Mouse (Mus musculus) ovary, postnatal 36 days (tissue): Measurements from ENCODE around the gene Dock8.
A peak's percentile ranks its signal among the peaks of the same experiment; 100 is the strongest.

Source experiments
- DNase-seq: peaks from one replicate; pipeline ENCODE4 v3.0.0; 2022; ENCODE audit warnings: low spot score, mixed read lengths

Dock8 gene

DNA sequence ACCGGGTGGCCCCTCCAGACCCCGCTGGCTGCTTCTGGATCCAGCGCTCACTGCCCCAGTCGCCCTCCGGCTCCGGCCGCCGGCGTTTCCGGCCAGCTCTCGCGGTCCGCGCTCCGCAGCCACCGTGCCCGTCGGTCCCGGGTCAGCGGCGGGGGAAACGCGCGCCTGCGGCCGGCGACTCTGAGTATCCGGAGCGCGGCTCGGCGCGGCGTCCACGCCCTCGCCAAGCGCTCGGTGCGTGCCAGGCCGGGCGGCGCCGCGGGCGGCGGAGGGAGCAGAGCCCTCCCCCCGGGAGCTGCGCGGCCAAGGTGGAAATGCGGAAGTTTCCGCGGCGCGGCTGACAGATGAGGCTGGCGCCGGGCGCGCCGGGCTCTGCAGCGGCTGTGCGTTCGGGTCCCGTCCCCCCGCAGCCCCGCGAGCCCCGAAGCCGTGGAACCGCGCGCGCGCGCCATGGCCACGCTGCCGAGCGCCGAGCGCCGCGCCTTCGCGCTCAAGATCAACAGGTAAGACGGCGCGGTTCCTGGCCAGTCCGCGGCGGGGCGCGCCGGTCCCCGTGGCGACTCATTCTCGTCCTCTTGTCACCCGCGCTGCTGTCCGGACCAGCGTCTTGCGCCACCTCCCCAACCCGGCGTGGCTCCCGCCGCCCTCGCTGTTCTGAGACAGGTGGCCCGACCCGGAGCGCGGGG is at the start of gene Dock8:
TSS of gene Dock8 (plus strand) at position 334 of the 686 bp plus-strand sequence.
- DNase-seq: peak; percentile 77

DNA sequence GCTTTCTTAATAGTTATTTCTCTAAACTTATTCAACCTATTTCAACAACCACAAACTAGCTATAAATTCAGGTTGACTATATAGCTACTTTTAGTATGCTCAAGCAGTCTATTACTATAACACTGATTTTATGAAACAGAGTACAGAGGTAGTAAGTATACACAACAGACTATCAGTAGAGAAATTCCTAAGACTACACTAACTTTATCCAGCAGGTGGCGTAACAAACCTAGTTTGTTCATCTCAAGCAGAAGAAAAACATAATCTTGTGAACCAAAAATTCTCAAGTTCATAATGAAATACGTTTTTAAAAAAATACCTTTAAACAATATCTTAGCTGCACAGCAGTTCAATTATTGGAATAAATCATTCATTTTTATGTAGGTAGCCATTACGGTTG is 40.8 kb upstream of the Dock8 start:
- DNase-seq: no peak

DNA sequence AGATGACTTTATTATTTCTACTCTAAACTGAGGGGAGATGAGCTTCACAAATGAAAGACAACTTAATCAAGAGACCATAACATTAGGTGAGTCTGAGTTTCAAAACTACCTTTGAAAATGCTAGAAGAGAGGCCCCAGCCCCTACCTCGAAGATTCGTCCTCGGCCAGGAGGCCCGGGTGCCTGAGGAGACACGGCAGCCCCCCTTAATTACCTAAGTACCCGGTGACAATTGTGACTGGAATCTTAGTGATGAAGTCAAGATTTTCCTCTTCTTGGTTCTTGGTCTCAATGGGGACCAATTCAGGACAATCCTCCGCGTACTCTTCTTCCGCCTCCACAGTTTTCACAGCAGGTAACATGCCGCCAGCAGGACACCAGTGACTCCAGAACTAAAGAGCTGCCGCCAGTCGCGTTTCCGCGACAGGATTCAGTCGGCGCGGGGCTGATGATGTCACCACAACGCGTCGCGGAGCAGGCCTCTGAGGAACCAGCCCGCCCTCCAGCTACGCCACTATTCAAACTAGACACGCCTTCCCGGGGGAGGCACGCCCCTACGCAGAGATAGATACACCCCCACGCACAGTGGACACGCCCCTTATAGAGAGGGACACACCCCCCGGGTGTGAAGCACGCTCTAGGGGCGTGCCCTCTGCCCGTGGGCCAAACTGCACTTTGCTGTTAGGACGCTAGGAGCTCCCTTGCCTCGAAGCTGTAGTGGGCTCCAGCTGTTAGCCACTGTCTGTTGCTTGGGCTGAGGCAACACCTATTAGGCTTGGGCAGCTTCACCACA is 38.0 kb upstream of the Dock8 start, which contains the start of gene Cbwd1:
TSS of gene Cbwd1 (minus strand) at position 439 of the 791 bp plus-strand sequence.
- DNase-seq: peak; percentile 95

DNA sequence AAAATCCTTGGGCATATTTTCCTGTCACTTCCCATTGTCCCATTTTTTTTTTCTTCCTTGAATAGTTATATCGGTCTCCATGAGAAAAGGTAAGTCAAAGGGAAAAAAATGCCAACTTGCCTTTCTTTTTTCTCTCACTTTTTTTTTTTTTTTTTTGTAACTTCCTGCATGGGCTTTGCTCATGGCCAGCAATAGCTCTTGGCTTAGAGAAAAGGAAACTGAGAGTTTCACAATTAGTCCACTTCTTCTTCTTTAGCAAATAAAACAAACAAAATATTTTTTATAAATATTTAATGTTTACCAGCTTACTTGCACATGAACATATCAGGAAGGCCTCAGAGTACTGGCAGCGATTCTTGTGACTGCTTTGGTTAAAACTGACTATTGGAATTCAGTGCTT is 33.1 kb upstream of the Dock8 start:
- no peak for DNase-seq

DNA sequence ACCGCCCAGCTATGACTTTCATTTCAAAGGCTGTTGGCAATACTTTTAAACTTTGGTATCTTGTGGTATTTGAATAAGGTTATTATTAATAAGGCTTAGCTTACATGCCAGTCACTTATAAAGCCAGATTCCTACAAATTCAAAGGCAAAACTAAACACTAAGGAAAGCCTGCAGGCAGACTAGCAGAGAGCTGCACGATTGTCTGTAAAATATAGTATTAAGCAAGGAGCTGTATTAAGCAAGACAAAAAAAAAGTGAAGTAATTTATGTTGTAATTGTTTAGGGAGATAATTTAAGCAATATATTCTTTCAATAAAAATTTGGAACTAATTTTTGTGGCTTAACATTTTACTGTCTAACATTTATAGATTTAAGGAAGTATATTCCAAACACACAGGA is 32.4 kb upstream of the Dock8 start:
- DNase-seq: no peak

DNA sequence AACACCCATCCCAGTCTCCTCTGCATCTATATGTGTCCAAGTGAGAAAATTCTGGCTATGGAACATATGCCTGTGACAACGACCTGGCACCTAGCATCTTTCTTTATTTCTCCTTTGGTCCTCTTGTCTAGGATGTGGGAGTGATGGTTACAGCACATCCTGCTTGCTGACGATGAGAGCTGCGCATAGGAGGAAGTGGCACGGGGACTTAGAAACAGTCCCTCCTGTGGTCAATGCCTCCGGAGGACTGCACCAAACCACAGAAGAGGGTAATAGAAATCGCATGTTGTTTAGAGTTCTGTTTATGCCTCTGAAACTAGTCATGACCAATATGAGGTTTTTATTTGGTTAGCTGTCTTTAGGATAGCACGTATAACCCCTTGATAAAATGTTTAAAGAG is 28.0 kb upstream of the Dock8 start:
- no peak for DNase-seq

DNA sequence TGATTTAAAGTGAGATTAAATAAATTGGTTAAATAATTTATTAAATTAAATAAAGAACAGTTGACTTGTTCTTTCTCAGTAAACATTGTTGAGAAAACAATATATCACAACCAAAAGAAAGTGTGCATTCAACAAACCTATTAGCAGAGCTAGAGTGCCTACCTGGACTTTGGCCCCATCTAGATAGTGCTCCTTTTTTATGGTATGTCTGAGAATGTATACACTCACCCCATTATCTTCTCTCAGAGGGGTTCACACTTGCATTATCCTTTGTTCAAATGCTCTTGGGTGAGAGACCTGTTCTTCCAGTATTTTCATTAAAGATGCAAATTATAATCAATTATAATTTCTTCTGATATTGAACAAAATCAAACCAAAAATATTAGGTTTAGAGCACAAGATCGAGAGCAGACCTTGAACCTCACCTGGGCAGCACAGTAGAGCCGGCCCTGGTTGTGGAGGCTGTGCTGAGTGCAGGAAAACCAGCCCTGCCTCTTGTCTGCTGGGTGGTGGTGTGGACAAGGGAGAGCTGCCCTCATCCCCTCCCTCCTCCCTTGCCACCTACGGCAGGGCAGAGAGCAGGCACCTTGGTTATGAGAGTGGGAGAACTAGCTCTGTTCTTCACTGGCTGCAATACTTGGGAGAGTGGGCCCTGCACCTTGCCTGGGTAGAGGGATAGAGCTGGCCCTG is 26.5 kb upstream of the Dock8 start:
- DNase-seq: no peak

DNA sequence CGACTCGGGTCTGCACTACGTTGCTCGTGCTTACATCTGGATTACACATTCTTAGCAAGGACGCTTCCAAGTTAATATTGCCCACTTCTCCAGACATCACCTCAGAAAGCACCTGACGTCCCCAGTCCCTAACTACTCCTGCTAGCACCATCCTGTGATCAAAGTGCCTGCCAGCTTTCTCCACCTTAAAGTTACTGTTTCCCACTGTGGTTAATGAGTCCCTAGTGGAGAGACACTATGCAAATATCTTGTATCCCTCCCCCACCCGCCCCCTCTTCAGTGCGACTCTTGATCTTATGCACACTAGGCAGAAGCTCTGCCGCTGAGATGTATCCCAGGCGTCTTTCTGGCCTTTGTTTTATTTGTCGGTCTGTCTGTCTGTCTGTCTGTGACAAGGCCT is 21.3 kb upstream of the Dock8 start:
- DNase-seq: no peak

DNA sequence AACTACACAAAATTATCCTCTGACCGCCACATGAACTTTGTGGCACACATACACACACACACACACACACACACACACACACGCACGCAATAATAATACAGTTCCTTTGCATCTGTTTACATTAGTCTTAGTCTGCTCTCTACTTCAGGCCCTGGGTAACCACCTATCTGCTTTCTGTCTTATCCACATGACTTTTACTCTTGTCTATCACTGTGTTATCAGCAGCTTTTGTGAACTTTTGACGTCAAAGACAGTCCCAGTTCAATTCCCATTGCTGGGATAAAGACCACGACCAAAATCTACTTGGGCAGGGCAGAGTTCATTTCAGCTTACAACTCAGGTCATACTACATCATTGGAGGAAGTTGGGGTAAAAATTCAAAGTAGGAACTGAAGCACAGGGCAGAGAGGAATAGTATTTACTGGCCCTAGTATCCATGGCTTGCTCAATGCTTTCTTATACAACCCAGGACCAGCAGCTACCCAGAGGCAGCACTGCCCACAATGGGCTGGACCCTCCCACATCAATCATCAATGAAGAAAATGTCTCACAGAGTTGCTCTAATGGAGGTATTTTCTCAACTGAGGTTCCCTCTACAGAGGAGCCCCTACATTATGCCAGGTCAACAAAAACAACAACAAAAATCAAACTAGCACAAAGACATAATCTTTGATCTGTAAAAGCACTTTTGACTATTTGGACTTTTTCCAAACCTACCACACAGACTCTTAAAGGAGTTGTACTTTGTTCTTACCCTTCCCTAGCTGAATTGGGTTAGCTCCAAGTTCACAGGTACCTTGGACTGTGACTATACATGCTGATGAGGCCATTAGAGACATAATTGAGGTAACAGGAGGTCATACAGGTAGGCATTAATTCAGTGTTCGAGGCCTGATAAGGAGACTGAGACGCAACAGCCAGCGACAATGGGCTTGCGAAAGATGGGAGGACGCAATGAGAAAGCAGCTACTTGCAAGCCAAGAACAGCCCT is 20.2 kb upstream of the Dock8 start:
- no peak for DNase-seq

DNA sequence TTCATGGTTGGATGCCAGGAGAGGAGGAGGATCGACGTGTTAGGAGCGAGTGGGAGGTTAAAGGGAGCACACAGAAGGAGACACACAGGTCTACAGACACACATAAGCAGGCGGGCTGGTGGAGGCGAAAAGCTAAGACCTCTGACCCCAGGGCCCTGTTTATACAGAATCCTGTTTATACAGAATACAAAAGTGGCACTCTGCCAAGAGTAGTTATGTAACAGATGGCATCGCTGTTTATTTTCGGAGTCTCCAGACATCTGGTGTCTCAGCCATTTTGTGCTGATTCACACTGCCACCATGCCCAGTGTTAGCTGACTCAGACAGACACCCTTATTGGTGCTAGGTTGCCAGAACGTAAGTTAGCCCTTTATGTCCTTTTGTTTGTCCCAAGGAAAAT is 18.0 kb upstream of the Dock8 start:
- no peak for DNase-seq

DNA sequence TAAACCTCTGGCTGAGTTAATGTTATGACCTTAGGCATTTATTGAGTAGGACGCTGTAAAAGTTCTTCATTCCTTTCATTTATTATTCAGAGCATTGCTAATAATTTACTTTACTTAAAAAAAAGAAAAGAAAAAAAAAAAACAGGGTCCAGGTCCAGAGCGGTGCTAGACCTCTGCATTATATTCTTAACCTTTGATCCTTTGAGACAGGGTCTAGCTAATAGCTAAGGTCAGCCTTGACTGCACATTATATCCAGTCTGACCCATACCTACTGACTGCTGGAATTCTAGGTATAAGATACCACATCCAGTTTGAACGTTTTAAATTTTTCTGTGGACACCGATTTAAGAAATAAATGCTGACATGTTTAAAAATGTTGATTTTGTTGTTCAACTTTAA is 16.3 kb upstream of the Dock8 start:
- DNase-seq: no peak

DNA sequence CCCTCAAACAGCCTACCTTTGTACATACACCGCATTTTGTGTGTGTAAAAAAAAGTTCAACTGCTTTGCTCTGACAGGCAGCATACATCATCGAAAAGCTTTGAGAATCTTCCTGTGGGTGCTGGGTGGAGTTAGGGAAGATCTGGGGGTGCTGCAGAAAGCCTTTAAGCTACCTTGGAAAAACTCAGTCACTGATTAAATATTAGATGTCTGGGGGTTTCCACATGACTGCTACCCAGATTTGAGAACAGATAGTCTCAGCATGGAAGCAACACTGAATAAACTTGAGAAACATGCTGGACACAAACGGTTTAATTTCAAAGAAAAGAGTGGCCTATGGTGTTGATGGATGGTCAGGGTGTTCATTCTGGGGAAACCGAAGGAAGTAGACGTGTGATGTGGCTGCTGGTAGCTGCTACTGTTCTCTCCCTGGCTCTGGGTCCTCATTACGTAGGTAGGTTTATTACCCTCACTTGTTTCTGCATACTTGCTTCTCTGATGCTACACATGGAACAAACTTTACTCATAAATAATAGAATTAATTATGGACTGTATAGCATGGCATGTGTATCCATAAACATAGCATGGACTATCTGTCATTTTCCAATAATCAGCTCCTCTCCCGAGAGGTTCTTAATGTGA is 15.4 kb upstream of the Dock8 start:
- no peak for DNase-seq

DNA sequence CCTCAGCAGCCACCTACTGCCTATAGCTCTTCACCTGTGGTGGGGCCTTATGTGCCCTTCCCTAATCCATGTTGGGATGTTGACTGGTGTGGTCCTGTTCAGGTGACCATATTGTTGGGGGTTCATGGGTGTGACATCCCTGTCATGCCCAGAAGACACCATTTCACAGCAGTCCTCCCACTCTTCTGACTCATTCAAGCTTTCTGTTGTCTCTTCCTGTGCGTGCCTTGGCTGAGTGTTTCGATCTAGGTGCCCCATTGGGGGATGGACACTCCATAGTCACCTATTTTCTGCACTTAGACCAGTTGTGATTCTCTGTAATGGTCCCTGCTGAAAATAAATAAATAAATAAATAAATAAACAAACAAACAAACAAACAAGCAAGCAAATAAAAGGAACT is 14.3 kb upstream of the Dock8 start:
- no peak for DNase-seq

DNA sequence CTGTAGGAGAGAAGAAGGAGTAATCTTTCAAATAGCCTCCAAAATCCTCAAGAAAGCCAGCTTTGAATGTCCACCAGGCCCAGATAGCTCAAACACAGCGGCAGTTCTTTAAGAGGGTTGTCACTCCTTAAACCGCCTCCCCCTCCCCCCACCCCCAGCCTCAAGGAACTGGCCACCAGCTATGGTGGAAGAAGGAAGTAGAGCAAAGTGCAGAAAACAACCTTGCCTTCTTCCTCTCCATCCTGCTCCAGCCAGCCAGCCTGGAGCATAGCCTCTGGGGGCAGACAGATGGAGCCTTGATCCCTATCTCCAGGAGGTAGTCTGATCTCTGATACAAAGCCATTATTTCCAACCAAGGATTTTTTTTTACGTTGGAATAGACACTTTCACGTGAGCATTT is 12.0 kb upstream of the Dock8 start:
- no peak for DNase-seq

DNA sequence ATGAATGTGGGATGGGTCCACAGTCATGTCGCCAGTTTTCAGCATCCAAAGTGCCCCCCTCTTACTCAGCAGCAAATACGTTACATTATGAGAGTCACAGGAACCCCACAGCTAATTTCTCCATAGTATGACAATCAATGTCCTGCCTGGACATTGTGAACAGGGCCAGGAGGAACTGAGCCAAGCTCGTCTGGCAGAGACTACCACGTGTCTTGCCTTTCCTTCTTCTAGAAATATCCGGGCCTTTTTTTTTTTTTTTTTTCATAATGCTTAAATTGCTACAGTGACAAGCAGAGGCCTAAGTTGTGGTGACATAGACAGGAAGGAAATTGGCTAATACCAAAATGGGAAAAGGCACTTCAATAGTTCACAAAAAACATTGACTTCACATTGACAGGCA is 10.5 kb upstream of the Dock8 start:
- DNase-seq: no peak

DNA sequence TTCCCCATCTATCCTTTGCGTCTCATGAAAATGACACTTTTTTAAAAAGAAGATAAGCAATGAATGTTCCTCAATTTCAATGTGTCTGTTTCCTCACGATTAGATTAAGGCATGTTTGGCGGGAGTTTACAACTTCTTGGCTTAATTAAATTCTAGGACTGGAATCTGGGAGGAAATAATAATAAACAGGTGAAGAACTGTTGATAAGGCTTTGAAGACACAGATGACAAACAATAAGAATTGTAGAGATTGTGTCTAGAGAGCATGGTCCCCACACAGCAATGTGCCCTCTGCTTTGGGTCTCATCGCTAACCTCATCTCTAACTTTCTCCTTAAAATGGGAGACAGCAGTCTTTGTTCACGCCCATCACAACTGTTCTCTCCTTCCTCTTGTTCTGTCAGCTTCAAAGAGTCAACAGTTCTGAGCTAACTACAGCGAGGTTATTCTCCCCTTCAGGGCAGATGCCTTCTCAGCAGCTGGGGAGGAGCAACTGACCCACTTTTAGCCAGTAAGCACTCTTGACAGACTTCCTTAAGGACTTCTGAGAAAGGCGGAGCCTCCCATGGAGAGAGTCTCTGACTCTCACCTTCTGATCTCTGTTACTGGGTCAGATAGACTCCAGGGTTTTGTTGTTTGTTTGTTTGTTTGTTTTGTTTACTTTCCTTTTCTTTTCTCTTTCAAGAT is 9.1 kb upstream of the Dock8 start:
- no peak for DNase-seq

DNA sequence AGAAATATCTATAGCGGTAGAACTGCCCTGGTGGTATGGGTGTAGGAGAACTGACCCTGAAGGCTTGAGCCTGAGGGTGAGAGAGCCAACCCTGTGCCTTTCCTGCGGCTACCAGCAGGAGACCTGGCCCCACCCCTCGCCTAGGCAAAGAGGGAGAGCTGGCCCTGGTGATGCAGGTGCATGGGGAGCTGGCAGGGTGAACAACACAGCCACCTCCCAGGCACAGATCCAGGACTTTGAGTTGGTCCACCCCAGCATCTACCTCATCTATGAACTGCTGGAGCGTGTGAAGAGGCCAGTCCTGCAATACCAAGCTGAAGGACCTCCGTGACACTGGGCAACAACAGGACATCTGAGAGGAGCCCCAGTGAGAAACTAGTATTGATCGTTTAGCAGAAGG is 5.8 kb upstream of the Dock8 start:
- no peak for DNase-seq

DNA sequence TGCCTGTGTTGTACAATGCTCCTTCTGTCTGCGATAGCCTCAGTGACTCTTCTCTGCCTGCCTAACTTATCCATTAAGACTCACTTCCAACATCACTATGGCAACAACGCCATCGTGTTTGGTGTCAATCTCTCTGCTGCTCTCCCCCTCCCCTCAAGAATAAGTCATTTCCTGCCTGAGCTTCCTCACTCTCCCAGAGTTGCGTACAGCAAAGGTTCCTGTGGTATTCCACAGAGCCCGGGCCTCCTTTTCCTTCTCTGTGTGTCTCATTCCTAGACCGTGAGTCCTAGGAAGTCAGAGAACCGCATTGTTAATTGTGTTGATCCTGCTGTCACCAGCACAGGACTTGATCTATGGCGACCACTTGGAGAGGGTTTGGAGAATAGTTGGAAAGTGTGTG is 4.4 kb upstream of the Dock8 start:
- no peak for DNase-seq

DNA sequence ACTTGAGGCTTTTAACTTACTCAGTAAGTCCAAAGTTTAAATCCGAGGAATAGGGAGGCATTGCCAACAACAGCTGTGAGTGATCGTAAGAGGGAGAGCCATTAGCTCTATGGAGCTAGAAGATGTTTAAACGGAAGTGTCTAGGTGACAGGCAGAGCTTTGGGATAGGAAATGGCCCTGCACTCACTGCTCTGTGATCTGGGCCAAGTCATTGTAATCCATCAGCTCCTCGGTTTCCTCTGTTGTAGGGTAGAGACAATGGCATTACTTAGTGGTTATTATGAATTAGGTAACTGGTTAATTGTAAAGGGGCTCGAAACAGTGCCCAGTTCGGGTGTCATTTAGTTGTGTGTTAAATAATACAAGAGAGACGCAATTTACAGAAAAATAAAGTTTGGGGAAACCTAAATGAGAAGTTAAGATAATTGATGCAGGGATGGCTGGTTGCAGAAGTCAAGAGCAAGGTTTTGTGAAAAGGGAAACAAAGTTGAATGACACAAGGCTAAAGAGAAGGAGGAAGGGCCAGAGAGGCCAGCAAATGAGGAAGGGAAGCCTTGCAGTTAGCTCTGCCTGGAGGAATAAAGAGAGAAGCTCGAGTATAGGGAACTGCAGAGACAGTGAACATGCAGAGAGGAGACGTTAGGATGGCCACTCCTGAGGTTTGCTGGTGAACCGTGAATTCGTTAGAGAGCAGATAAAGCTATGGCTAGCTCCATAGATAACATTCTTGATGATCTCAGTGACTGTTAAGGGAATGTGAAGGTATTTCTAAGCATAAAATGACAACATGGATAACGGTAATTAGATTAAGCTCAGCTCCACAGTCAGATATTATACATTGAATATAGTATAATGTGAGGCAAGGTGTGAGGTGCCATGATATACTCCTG is 2.3 kb upstream of the Dock8 start:
- no peak for DNase-seq

DNA sequence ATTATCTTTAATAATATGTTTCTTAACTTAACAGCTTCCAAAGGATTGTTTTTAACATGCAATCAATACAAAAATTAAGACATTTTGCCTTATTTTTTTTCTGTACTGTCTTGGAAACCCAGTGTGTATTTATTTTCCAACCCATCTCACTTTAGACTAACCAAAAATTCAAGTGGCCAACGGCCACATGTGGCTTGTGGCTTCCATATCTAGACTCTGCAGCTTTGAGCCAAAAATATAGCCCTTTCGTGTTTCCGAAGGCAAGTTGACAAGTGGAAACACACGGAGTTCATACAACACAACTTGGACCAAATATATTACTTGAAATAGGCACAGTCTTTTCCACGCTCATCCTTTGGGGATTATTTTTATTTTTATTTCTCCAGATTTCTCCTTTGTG is 773 bp upstream of the Dock8 start:
- no peak for DNase-seq
